Mouse (Mus musculus) embryonic facial prominence, embryonic 12.5 days (tissue): Measurements from ENCODE around the gene Nxpe3. TPM values are rescaled to one million over a fixed set of nuclear protein-coding genes. Genes with fewer than 3 reads are reported as not detected.
"Not testable (repeated sequence)": the region's sequence is repeated elsewhere in the genome, so short reads cannot be mapped to it uniquely, and the experiment has no call there.

Experiments used
- ATAC-seq: fragments of 200-750 bp; cut with Nextera tagmentation; 2 replicates; pipeline ENCODE4 v1.8.0; 2017; ENCODE audit not compliant: insufficient number of reproducible peaks, insufficient read depth, low FRiP score, low TSS enrichment
- H3K27ac ChIP-seq: fragments of 300-500 bp; sonication (generic); 2 replicates; pipeline ENCODE4 v1.5.1; 2016; ENCODE audit warnings: mild to moderate bottlenecking
- H3K27me3 ChIP-seq: fragments of 300-500 bp; sonication (generic); 2 replicates; pipeline ENCODE4 v1.6.1; 2016; ENCODE audit warnings: mild to moderate bottlenecking, moderate library complexity
- H3K36me3 ChIP-seq: fragments of 300-500 bp; sonication (generic); 2 replicates; pipeline ENCODE4 v1.6.1; 2016; ENCODE audit warnings: mild to moderate bottlenecking
- H3K4me1 ChIP-seq: fragments of 300-500 bp; sonication (generic); 2 replicates; pipeline ENCODE4 v1.6.1; 2016
- H3K4me2 ChIP-seq: fragments of 300-500 bp; sonication (generic); replicated peaks from 2 replicates; pipeline ENCODE4 v1.6.1; 2016; ENCODE audit warnings: mild to moderate bottlenecking, moderate library complexity
- H3K4me3 ChIP-seq: fragments of 300-500 bp; sonication (generic); 2 replicates; pipeline ENCODE4 v1.5.1; 2016; ENCODE audit warnings: mild to moderate bottlenecking
- H3K9ac ChIP-seq: fragments of 300-500 bp; sonication (generic); 2 replicates; pipeline ENCODE4 v1.6.1; 2016; ENCODE audit warnings: mild to moderate bottlenecking, moderate library complexity
- H3K9me3 ChIP-seq: fragments of 300-500 bp; sonication (generic); 2 replicates; pipeline ENCODE4 v1.6.1; 2016; ENCODE audit warnings: mild to moderate bottlenecking, moderate library complexity
- WGBS: fragments of 180-500 bp; shearing (Covaris S2); methylation state at CpG from one replicate; pipeline ENCODE4 v1.1.7; 2016; 5-methylcytosine and 5-hydroxymethylcytosine counted together
- polyA plus RNA-seq: library from polyadenylated mRNA; unstranded; fragments of >200 nt; fragmentation: Nextera tagmentation; extraction: Ambion mirVana; gene quantifications from 2 replicates; pipeline ENCODE4 v1.2.1, GENCODE M21; 2016

Nxpe3 gene
- polyA plus RNA-seq, 1 experiment from 2014 or later, result 0.83 TPM

DNA sequence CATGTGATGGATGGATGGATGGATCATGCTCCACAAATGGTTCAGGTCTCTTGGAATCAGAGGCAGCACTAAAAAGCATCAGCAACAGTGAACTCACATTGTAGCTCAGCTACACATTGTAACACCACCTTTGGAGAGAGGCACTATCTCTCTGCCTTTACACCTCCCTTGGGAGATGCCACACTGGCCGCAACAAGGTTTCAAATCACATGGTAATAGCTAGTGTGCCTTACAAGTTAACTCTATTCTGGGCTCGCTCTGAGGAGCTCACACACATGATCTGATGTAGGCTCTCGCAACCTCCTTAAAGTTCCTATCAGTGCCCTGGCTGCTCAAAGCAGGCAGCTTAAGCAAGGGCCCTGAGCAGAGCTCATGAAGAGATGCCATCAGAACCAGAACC, 44.6 kb downstream of the Nxpe3 start:
- no peaks in the 10 kb centered on the region for H3K9me3 ChIP-seq
- no peak overlapping the region for H3K9ac ChIP-seq
- no peak overlapping the region for H3K4me2 ChIP-seq
- H3K4me1 ChIP-seq, result no peaks in the 10 kb centered on the region
- no peak overlapping the region for H3K4me3 ChIP-seq
- H3K27ac ChIP-seq, result no peak overlapping the region
- 80% methylated on average over 3 of the region's 3 CpGs for WGBS
- H3K36me3 ChIP-seq, result 0 out of 2 replicates have a peak, but pooled peaks cover 5% of the 10 kb centered on the region
- ATAC-seq, result no peak
- H3K27me3 ChIP-seq, result no peaks in the 10 kb centered on the region

DNA sequence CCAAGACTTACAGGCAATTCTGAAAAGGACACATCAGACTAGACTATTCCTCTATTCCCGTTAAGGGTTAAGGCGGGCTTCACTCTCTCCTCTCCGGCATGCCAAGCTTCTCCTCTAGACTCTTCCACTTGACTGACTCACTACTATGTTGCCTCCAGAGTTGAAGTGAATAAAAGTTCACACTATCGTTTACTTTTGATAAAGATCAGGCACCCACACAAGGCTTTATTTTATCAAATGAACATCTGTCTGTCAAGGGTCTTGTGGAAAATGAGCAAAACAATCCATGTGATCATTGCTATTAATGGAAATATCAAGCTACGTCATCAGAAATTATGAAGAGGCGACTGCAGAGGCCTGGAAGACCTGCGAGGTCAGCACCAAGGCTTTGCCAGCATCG, 47.4 kb downstream of the Nxpe3 start:
- H3K36me3 ChIP-seq, result peaks cover 16% of the 10 kb centered on the region
- H3K4me3 ChIP-seq, result no peak overlapping the region
- ATAC-seq, result no peak
- WGBS, result 85% methylated on average over 8 of the region's 8 CpGs
- H3K4me1 ChIP-seq, result no peaks in the 10 kb centered on the region
- 0 out of 2 replicates have a peak, but pooled peaks cover 5% of the 10 kb centered on the region for H3K9me3 ChIP-seq
- no peak overlapping the region for H3K27ac ChIP-seq
- no peaks in the 10 kb centered on the region for H3K27me3 ChIP-seq
- no peak overlapping the region for H3K4me2 ChIP-seq
- no peak overlapping the region for H3K9ac ChIP-seq

DNA sequence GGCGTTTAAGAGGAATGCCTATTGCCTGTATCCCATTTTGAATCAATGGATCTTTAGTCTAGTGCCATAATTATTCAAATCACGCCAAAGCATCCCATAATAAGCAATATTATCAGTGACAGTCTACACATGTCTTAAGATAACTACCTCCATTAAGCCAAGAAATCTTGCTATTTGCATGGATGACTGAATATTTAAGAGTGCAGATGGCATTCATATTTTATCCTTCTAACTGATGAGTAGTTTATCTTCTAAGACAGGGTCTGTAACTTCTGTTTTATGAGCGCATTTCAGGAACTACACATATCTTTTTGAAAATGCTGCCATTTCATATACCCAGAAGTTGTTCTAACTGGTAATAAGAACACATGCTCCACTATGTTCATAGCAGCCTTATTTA, 50.2 kb downstream of the Nxpe3 start:
- peaks cover 16% of the 10 kb centered on the region for H3K36me3 ChIP-seq
- 0 out of 2 replicates have a peak, but pooled peaks cover 5% of the 10 kb centered on the region for H3K9me3 ChIP-seq
- no peak for ATAC-seq
- 96% methylated on average over 3 of the region's 3 CpGs for WGBS
- no peak overlapping the region for H3K9ac ChIP-seq
- no peaks in the 10 kb centered on the region for H3K27me3 ChIP-seq
- H3K27ac ChIP-seq, result no peak overlapping the region
- no peak overlapping the region for H3K4me2 ChIP-seq
- H3K4me1 ChIP-seq, result no peaks in the 10 kb centered on the region
- no peak overlapping the region for H3K4me3 ChIP-seq

DNA sequence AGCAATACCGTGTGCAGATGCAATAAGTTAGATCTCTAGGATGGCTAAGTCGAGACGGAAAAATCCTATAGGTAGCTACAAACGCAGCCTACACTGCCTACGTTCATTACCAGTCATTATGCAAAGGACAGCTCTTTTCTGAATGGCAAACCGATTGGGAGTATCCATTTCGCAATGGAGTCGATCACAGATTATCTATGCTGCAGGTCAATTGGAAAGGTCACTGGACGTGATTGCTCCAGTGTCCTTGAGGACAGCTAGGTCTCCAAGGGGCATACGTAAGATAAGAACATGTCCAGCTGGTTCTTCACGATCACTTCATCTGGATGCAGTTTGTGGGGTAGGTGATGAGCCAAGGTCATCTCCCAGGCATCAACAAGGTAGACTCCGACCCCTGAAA, 51.2 kb downstream of the Nxpe3 start:
- WGBS, result 89% methylated on average over 12 of the region's 12 CpGs
- H3K9ac ChIP-seq, result no peak overlapping the region
- H3K27me3 ChIP-seq, result no peaks in the 10 kb centered on the region
- H3K4me2 ChIP-seq, result no peak overlapping the region
- no peak for ATAC-seq
- H3K27ac ChIP-seq, result no peak overlapping the region
- H3K4me3 ChIP-seq, result no peak overlapping the region
- peaks cover 12% of the 10 kb centered on the region for H3K36me3 ChIP-seq
- H3K9me3 ChIP-seq, result 0 out of 2 replicates have a peak, but pooled peaks cover 5% of the 10 kb centered on the region
- H3K4me1 ChIP-seq, result no peaks in the 10 kb centered on the region

DNA sequence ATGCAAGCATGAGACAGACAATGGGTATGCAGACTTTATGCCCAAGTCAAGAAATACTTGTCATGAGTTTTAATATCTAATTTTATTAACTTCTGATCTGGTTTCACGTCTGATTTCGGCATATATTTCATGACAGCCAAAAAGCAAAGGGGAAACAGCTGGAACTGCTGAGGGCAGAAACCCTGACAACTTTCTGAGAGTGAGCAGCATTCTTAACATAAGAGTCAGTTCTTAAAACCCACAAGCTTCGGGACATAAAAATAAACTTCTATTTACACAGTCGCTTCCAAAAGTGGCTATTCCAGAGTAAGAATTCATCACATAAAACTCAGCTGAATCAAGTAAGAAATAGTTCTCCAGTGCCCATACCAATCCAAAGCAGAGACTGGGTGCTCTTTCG, 52.0 kb downstream of the Nxpe3 start:
- Histone ChIP-seq H3K4me3 (no peak overlapping the region), H3K9ac (no peak overlapping the region), H3K4me1 (0 out of 2 replicates have a peak, but pooled peaks cover under 1% of the 10 kb centered on the region), H3K4me2 (no peak overlapping the region), H3K9me3 (0 out of 2 replicates have a peak, but pooled peaks cover 5% of the 10 kb centered on the region), H3K36me3 (peaks cover 11% of the 10 kb centered on the region), H3K27ac (no peak overlapping the region), H3K27me3 (no peaks in the 10 kb centered on the region)
- ATAC-seq, result no peak
- WGBS, result 88% methylated on average over 5 of the region's 5 CpGs

DNA sequence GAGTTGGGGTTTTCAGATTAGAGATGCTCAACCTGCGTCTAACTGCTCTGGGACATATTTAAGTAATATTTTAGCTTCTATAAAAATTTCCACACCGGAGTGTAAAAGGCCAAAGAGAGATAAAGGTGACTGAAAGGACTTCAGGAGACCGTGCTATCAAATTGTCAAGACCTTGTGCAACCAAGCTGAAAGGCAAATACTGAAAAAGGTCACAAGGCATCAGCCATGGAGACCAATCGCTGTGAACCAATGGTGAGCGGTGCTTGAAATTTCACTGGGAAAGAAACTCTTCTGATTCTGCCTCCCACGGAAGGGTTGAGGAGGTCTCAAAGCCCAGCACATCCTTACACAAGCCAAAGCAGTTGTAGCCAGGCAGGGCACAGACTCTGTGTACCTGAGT, 53.6 kb downstream of the Nxpe3 start:
- H3K27ac ChIP-seq, result no peak overlapping the region
- H3K9ac ChIP-seq, result no peak overlapping the region
- no peak overlapping the region for H3K4me3 ChIP-seq
- 94% methylated on average over 6 of the region's 6 CpGs for WGBS
- peaks cover 11% of the 10 kb centered on the region for H3K36me3 ChIP-seq
- no peaks in the 10 kb centered on the region for H3K27me3 ChIP-seq
- no peak overlapping the region for H3K4me2 ChIP-seq
- H3K9me3 ChIP-seq, result 0 out of 2 replicates have a peak, but pooled peaks cover 5% of the 10 kb centered on the region
- 0 out of 2 replicates have a peak, but pooled peaks cover 5% of the 10 kb centered on the region for H3K4me1 ChIP-seq
- no peak for ATAC-seq

DNA sequence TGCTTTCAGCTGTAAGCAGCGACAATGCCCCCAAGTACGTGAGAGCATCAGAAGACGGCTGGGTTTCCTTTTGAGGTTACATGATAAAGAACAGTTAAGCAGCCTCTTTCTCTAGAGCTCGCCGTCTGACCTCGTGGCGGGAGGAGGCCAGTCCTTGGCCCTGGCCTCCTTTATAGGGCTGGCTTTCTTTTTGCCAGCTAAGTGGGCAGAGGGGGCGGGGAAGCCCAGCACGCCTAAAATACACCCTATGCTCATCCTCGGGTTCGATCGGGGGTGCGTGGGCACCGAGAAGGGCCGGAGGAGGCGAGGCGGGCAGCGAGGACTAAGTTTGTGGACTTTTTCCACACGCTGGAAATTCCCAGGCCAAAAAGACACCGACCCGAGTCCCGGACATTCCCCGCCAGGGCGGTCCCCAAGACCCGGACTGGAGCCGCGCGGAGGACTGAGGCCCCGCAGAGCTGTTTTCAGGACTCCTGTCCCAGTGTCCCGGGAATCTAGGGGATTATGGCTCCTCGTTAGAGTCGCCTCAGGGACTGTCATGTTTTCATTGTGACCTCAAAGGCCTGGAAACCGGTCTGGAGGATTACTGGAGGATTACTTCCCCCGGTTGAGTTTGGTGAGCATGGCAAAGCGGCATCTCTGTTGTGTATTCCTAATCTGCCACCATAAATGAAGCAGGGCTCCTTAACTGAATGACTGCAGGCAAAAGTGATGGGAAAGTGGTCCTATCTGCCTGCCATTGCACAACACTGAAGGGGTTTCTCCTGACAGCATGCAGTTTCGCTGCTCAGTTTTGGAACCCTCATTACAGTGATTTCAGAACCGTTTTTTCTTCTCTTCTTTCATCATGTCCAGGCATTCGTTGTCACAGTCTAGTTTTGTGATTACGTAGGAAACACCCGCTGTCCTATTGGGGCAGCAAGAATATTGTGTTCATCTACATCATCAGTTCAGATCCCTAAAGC, 56.3 kb downstream of the Nxpe3 start, which contains the start of gene Nfkbiz:
Gene Nfkbiz (minus strand): TSS at position 390 of the 965 bp plus-strand sequence.
- WGBS, result under 1% methylated on average over 40 of the region's 40 CpGs
- H3K4me2 ChIP-seq, result peak within 1 kb of the TSS; percentile 69
- ATAC-seq, result peak; percentile 88

DNA sequence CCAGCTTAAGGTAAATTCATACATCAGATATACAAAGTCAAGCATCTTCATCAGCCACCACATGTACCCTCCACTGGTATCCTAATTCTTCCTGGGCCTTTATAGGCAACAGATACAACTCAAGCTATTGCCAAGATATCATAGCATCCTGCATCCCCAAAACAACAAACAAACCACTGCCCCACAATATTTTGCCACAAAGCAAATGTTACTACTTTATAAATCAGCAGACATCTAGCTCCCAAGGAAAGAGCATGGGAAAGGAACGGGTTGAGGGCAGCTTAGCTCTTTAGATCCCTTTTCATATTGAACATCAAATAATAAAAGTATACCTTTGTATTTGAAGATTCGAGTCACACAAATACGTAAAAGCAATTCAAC, 57.0 kb downstream of the Nxpe3 start:
- H3K9ac ChIP-seq, result peak overlapping the region; percentile 66
- H3K4me1 ChIP-seq, result 0 out of 2 replicates have a peak, but pooled peaks cover 8% of the 10 kb centered on the region
- ATAC-seq, result no peak
- H3K4me3 ChIP-seq, result peak overlapping the region; percentile 69
- no peaks in the 10 kb centered on the region for H3K9me3 ChIP-seq
- no peaks in the 10 kb centered on the region for H3K36me3 ChIP-seq
- peak overlapping the region; percentile 80; the same call in 1 of the 2 replicates for H3K27ac ChIP-seq
- H3K27me3 ChIP-seq, result no peaks in the 10 kb centered on the region
- 15% methylated on average over 3 of the region's 3 CpGs for WGBS
- peak overlapping the region; percentile 69 for H3K4me2 ChIP-seq

More for the DNA sequence above, 56.3 kb downstream of the Nxpe3 start, which contains the start of gene Nfkbiz:
- H3K4me3 ChIP-seq, result peak within 1 kb of the TSS; percentile 69
- H3K36me3 ChIP-seq, result peaks cover 4% of the 10 kb centered on the region; the same call in 1 of the 2 replicates
- no peaks in the 10 kb centered on the region for H3K9me3 ChIP-seq
- no peaks in the 10 kb centered on the region for H3K27me3 ChIP-seq
- 0 out of 2 replicates have a peak, but pooled peaks cover 8% of the 10 kb centered on the region for H3K4me1 ChIP-seq
- H3K9ac ChIP-seq, result peak within 1 kb of the TSS; percentile 66
- peak within 1 kb of the TSS; percentile 80 for H3K27ac ChIP-seq

DNA sequence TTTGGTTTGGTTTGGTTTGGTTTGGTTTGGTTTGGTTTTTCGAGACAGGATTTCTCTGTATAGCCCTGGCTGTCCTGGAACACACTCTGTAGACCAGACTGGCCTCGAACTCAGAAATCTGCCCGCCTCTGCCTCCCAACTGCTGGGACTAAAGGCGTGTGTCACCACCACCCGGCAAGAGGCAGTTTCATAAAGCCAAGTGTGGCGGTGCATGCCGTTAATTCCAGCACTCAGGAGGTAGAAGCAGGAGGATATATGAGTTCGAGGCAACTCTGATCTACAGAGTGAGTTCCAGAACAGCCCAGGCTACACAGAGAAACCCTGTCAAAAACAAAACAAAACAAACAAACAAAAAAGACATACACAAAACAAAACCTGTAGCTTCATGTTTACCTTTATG, 57.4 kb downstream of the Nxpe3 start:
- not testable (repeated sequence) for ATAC-seq, H3K36me3 ChIP-seq, H3K4me1 ChIP-seq, H3K27ac ChIP-seq, H3K9ac ChIP-seq, H3K9me3 ChIP-seq, H3K4me3 ChIP-seq, H3K27me3 ChIP-seq
- peak overlapping the region; percentile 69 for H3K4me2 ChIP-seq
- WGBS, result 88% methylated on average over 8 of the region's 8 CpGs

DNA sequence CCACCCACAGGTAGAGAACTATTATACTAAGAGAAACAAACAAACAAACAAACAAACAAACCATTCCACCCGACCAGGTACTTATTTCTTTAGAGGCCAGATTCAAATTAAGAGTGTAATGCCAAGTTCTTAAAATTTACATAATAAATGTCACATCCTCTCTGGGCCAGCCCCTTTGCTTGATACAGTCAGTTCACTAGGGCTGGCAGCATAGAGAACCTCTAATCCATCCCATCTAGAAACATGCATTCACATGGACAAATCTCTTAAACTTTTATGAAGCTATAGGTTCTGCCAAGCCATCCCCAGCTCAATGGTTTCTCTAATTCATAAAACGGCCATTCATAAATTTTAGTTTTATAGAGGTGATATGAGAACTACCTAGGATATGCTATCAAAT, 57.9 kb downstream of the Nxpe3 start:
- Histone ChIP-seq H3K4me2 (no peak overlapping the region), H3K9me3 (no peaks in the 10 kb centered on the region), H3K27ac (no peak overlapping the region), H3K4me3 (no peak overlapping the region), H3K4me1 (0 out of 2 replicates have a peak, but pooled peaks cover 8% of the 10 kb centered on the region), H3K9ac (no peak overlapping the region), H3K27me3 (no peaks in the 10 kb centered on the region), H3K36me3 (no peaks in the 10 kb centered on the region)
- ATAC-seq, result no peak
- 80% methylated on average over 2 of the region's 2 CpGs for WGBS

DNA sequence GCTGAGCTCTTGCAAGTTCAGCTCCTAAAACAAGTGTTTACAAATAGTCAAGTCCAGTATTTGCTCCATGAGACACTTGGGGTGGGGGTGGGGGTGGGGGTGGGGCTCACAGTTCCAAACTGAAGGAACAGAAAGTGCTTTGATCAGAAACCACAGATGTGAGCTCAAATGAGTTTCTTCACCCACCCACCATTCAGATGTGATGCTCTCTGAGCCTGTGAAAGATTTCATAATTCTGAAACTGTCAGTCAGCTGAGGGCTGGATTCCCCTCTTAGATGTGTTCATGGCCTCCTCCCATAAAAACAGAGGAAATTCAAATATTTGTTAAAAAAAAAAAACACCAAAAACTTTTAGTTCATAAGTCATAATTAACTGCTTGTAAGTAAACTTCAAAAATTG, 59.3 kb downstream of the Nxpe3 start:
- Histone ChIP-seq H3K9ac (no peak overlapping the region), H3K27ac (no peak overlapping the region), H3K27me3 (no peaks in the 10 kb centered on the region), H3K4me3 (no peak overlapping the region), H3K4me2 (no peak overlapping the region), H3K4me1 (0 out of 2 replicates have a peak, but pooled peaks cover 8% of the 10 kb centered on the region), H3K9me3 (no peaks in the 10 kb centered on the region), H3K36me3 (no peaks in the 10 kb centered on the region)
- no peak for ATAC-seq

DNA sequence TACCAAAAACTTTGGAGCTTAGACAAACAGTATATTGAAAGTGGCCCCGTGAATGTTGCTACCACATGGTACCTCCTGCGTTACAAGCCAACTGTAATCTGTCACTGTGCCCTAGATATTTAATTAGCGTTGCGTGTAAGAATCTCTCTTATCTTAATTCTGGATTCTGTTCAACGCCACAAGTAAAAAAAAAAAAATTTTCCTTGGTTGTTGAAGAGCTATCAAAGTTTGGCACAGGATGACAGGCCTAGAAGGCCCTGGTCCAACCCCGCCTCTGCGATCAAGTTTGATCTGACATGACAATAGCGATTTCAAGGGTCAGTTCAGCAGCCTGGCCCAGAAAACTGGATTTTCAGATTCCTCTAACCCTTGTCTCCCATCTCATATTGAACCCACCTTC, 62.5 kb downstream of the Nxpe3 start:
- no peak for ATAC-seq
- H3K27ac ChIP-seq, result no peak overlapping the region
- no peaks in the 10 kb centered on the region for H3K9me3 ChIP-seq
- H3K36me3 ChIP-seq, result no peaks in the 10 kb centered on the region
- H3K4me2 ChIP-seq, result no peak overlapping the region
- no peak overlapping the region for H3K4me3 ChIP-seq
- 0 out of 2 replicates have a peak, but pooled peaks cover 5% of the 10 kb centered on the region for H3K4me1 ChIP-seq
- H3K9ac ChIP-seq, result no peak overlapping the region
- no peaks in the 10 kb centered on the region for H3K27me3 ChIP-seq
- 93% methylated on average over 8 of the region's 8 CpGs for WGBS
